Mouse (Mus musculus) C2C12 (cell line): ENCODE measurements around the gene Anapc15-ps. TPM values are rescaled to one million over a fixed set of nuclear protein-coding genes. Genes with fewer than 3 reads are reported as not detected.
"Not testable (repeated sequence)": the region's sequence is repeated elsewhere in the genome, so short reads cannot be mapped to it uniquely, and the experiment has no call there.

Source experiments
- H3K27me3 ChIP-seq: one replicate; pipeline ENCODE4 v1.6.1; 2011; ENCODE audit not compliant: control insufficient read depth, insufficient read depth, insufficient read length
- H3K36me3 ChIP-seq: one replicate; pipeline ENCODE4 v1.6.1; 2011; ENCODE audit not compliant: control insufficient read depth, insufficient read depth
- H3K4me3 ChIP-seq: one replicate; pipeline ENCODE4 v1.5.1; 2011; ENCODE audit warnings: mild to moderate bottlenecking, control low read depth; ENCODE audit not compliant: poor library complexity, insufficient read depth, severe bottlenecking
- H3K79me2 ChIP-seq: one replicate; pipeline ENCODE4 v1.6.1; 2011; ENCODE audit not compliant: control insufficient read depth, insufficient read depth
- H3K79me3 ChIP-seq: one replicate; pipeline ENCODE4 v1.6.1; 2011; ENCODE audit warnings: low read depth, control low read depth
- H3ac ChIP-seq: one replicate; pipeline ENCODE3; 2011; ENCODE audit warnings: low read depth; ENCODE audit not compliant: control insufficient read depth, insufficient read length
- CEBPB ChIP-seq: IDR thresholded peaks from one replicate; pipeline ENCODE4 v1.6.1; 2011; ENCODE audit warnings: low read depth, mild to moderate bottlenecking, control low read depth, moderate library complexity
- CTCF ChIP-seq: IDR thresholded peaks from one replicate; pipeline ENCODE4 v1.5.1; 2011; ENCODE audit not compliant: control insufficient read depth, insufficient read depth, insufficient read length
- FOSL1 ChIP-seq: IDR thresholded peaks from one replicate; pipeline ENCODE4 v1.8.0; 2011; ENCODE audit warnings: mild to moderate bottlenecking, low read length; ENCODE audit not compliant: poor library complexity, insufficient read depth, severe bottlenecking
- MAX ChIP-seq: IDR thresholded peaks from one replicate; pipeline ENCODE4 v1.6.1; 2011; ENCODE audit warnings: mild to moderate bottlenecking, control low read depth
- MYOD1 ChIP-seq: IDR thresholded peaks from one replicate; pipeline ENCODE4 v1.6.1; 2011; ENCODE audit warnings: low read depth; ENCODE audit not compliant: control insufficient read depth, insufficient read length
- MYOG ChIP-seq: IDR thresholded peaks from one replicate; pipeline ENCODE4 v1.6.1; 2011; ENCODE audit not compliant: control insufficient read depth, insufficient read length; ENCODE audit errors: extremely low read depth
- USF1 ChIP-seq: IDR thresholded peaks from one replicate; pipeline ENCODE4 v1.6.1; 2011; ENCODE audit warnings: low read depth, mild to moderate bottlenecking, control low read depth, moderate library complexity
- polyA plus RNA-seq: library from polyadenylated mRNA; unstranded; fragments of >200 nt; fragmentation: generic; extraction: Trizol; gene quantifications from one replicate; pipeline ENCODE4 v1.2.1, GENCODE M21; 2012; ENCODE audit warnings: missing spikeins

Gene Anapc15-ps
- polyA plus RNA-seq, 1 experiment, result 0.16 TPM

DNA sequence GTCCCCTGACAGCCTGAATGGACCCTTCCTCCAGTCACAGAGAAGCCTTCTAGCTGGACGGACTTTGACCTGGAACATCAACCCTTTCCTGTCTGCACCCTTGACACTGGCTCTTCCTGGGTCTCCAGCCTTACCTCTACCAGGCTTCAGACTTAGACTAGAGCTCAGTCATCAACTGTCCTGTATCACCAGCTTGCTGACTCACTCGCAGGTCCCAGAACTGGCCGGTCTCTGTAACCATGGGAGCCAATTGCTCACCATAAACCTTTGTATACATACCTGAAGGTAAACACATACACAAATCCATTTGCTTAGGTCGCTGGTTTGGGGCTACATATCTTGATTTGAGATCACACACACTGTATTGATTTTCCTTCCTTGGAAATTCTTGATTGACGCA lies 33.8 kb downstream of the Anapc15-ps start:
- TF ChIP-seq MYOD1 (no peak), MAX (no peak), CTCF (no peak), MYOG (no peak), FOSL1 (no peak)
- no peaks in the 10 kb centered on the region for H3K79me2 ChIP-seq
- no peak overlapping the region for H3K4me3 ChIP-seq
- no peaks in the 10 kb centered on the region for H3K36me3 ChIP-seq
- H3K27me3 ChIP-seq, result no peaks in the 10 kb centered on the region
- no peak overlapping the region for H3ac ChIP-seq
- H3K79me3 ChIP-seq, result no peaks in the 10 kb centered on the region

DNA sequence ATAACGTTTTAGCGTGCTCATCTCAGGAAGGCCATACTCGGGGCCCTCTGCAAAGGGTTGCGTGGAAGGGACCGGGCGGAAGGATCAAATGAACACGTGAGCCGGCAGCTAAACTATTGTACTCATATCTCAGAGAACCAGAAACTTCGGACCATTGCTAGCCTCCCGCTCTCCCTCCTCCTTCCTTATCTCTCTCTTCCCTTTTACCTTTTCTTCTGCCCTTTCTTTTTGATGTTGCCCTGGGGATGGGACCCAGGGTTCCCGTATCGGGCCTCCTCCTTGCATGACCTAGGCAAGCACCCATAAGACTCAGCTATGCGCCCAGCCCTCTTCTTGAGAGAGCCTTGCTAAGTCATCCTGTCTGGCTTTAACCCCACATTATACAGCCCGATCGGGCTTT lies 38.5 kb downstream of the Anapc15-ps start:
- Histone ChIP-seq H3K36me3 (no peaks in the 10 kb centered on the region), H3K79me2 (no peaks in the 10 kb centered on the region), H3ac (no peak overlapping the region), H3K79me3 (no peaks in the 10 kb centered on the region), H3K4me3 (no peak overlapping the region), H3K27me3 (no peaks in the 10 kb centered on the region)
- TF ChIP-seq USF1 (no peak), CEBPB (no peak), MAX (no peak), CTCF (no peak), MYOD1 (no peak), MYOG (no peak), FOSL1 (no peak)

DNA sequence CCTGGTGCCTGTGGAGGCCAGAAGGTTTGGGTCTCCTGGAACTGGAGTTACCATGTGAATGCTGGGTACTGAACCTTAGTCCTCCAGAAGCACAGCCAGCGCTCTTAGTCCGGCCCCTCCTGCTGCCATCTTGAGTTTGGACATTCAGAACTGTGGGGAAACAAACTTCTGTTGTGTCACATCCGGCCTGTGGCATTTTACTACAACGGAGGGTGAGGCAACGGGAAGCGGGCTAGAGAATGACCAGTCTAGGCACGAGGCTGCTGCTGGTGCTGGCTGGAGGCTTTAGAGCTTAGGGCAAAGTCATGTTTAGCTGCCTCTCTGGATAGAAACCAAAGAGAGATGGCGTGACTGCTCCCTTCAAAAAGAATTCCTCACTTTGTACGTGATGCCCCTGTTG lies 39.0 kb downstream of the Anapc15-ps start:
- Histone ChIP-seq H3K79me2 (no peaks in the 10 kb centered on the region), H3K36me3 (no peaks in the 10 kb centered on the region), H3ac (no peak overlapping the region), H3K79me3 (no peaks in the 10 kb centered on the region), H3K4me3 (no peak overlapping the region), H3K27me3 (no peaks in the 10 kb centered on the region)
- no peak for TF ChIP-seq MYOD1
- TF ChIP-seq FOSL1, result no peak
- TF ChIP-seq MYOG, result no peak
- no peak for TF ChIP-seq USF1
- TF ChIP-seq CTCF, result no peak
- TF ChIP-seq MAX, result no peak
- TF ChIP-seq CEBPB, result no peak

DNA sequence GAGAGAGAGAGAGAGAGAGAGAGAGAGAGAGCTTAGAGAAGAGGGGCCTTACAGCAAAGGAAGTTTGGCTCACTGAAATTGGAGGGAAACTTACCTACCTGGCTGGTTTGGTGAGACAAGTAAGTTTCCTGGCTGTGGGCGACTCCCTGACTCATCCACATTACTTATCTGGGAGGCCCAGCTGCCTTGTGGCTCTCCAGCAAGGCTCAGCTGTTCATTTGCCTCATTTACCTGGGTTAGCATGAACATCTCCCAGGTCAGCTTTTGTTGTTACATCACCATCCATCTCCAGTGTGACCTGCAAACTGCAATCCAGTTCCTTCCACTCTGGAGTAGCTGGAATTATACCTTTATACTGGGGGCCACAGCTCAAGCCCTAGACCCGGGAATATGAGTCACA lies 41.7 kb downstream of the Anapc15-ps start:
- no peak overlapping the region for H3K4me3 ChIP-seq
- TF ChIP-seq MYOD1 (peak; percentile 78), USF1 (no peak)
- no peaks in the 10 kb centered on the region for H3K27me3 ChIP-seq
- no peaks in the 10 kb centered on the region for H3K36me3 ChIP-seq
- no peaks in the 10 kb centered on the region for H3K79me2 ChIP-seq
- H3K79me3 ChIP-seq, result no peaks in the 10 kb centered on the region
- no peak overlapping the region for H3ac ChIP-seq

DNA sequence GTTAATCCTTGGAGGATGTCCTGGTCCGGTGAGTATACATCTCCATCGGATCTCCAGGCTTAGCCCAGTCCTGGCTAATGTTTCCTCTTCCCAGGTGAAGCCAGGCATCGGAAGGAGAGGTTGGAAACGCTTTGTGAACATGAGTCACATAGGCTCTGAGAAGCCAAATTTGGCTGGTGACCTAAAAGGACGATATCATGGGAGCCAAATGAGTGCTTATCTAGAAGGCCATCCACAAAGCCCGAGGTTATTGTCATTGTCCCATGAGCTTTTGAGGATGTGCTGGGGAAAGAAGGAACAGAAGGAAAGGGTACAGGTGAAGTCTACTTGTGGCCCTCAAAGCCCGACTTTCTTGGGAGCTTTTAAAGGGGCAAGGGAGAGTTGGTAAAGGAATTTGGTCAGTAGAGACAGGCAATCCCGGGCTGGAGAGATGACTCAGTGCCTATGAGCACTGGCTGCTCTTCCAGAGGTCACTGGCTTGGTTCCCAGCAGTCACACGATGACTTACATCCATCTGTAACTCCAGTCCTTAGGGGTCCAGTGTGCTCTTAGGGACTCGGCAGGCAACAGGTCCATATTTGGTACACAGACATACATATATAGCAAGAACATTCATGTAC lies 42.4 kb downstream of the Anapc15-ps start:
- no peaks in the 10 kb centered on the region for H3K27me3 ChIP-seq

DNA sequence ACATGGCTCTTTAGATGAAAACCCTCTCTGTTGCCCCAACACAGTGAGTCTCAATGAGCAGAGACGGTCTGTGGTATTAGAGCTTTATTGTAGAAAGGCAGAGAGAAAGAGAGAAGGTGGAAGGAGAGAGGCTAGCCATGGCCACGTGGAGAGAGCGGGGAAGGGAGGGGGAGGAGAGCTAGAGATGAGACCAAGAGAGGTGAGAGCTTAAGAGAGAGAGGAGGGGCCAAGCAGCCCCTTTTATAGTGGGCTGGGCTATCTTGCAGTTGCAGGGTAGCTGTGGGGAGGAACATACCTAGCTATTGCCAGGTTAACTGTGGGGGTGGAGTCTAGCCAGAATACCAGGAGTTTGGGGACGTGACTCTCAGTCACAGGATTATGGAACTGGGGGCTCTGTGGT lies 43.1 kb downstream of the Anapc15-ps start:
- not testable (repeated sequence) for H3K79me2 ChIP-seq, H3K27me3 ChIP-seq, H3K4me3 ChIP-seq, H3ac ChIP-seq, H3K79me3 ChIP-seq, H3K36me3 ChIP-seq

More for the DNA sequence above, 42.4 kb downstream of the Anapc15-ps start:
- TF ChIP-seq FOSL1 (no peak), MYOD1 (no peak), MAX (no peak), USF1 (no peak), CEBPB (no peak), CTCF (no peak), MYOG (no peak)
- Histone ChIP-seq H3ac (no peak overlapping the region), H3K36me3 (no peaks in the 10 kb centered on the region), H3K79me3 (no peaks in the 10 kb centered on the region), H3K4me3 (no peak overlapping the region), H3K79me2 (no peaks in the 10 kb centered on the region)
